Mouse (Mus musculus) heart, postnatal 0 days (tissue): ENCODE measurements around the gene Olfr458. TPM values are rescaled to one million over a fixed set of nuclear protein-coding genes. Genes with fewer than 3 reads are reported as not detected.
"Not testable (repeated sequence)": the region's sequence is repeated elsewhere in the genome, so short reads cannot be mapped to it uniquely, and the experiment has no call there.

Experiments
- ATAC-seq: fragments of 200-750 bp; cut with Nextera tagmentation; 2 replicates; pipeline ENCODE4 v1.8.0; 2017; ENCODE audit warnings: low read depth, moderate number of reproducible peaks, moderate library complexity; ENCODE audit not compliant: insufficient read depth
- DNase-seq: peaks from one replicate; pipeline ENCODE4 v3.0.0-alpha.2; 2016; ENCODE audit warnings: low spot score
- H3K27ac ChIP-seq: fragments of 300-500 bp; sonication (generic); 2 replicates; pipeline ENCODE4 v1.5.1; 2014; ENCODE audit warnings: low read depth, mild to moderate bottlenecking
- H3K27me3 ChIP-seq: fragments of 300-500 bp; sonication (generic); 2 replicates; pipeline ENCODE4 v1.6.1; 2014; ENCODE audit warnings: low read length, mixed read lengths; ENCODE audit not compliant: control insufficient read depth, insufficient read depth
- H3K36me3 ChIP-seq: fragments of 300-500 bp; sonication (generic); replicated peaks from 2 replicates; pipeline ENCODE4 v1.6.1; 2014; ENCODE audit warnings: low read length, mixed read lengths; ENCODE audit not compliant: control insufficient read depth, insufficient read depth
- H3K4me1 ChIP-seq: fragments of 300-500 bp; sonication (generic); 2 replicates; pipeline ENCODE4 v1.6.1; 2014; ENCODE audit warnings: antibody characterized with exemption; ENCODE audit not compliant: control insufficient read depth, insufficient read depth
- H3K4me2 ChIP-seq: fragments of 300-500 bp; sonication (generic); 2 replicates; pipeline ENCODE4 v1.6.1; 2014; ENCODE audit warnings: low read depth, mild to moderate bottlenecking, low read length, moderate library complexity
- H3K4me3 ChIP-seq: fragments of 300-500 bp; sonication (generic); 2 replicates; pipeline ENCODE4 v1.5.1; 2014; ENCODE audit warnings: low read depth, low read length
- H3K9ac ChIP-seq: fragments of 300-500 bp; sonication (generic); replicated peaks from 2 replicates; pipeline ENCODE4 v1.6.1; 2014; ENCODE audit warnings: low read depth, low read length, mixed read lengths
- H3K9me3 ChIP-seq: fragments of 300-500 bp; sonication (generic); replicated peaks from 2 replicates; pipeline ENCODE4 v1.6.1; 2016; ENCODE audit warnings: low read length; ENCODE audit not compliant: control insufficient read depth
- CTCF ChIP-seq: IDR thresholded peaks from 2 replicates; pipeline ENCODE4 v1.5.1; 2016; ENCODE audit warnings: antibody characterized with exemption, control low read depth, low read depth
- EP300 ChIP-seq: IDR thresholded peaks from 2 replicates; pipeline ENCODE4 v1.6.1; 2016; ENCODE audit warnings: antibody characterized with exemption, low read depth
- WGBS: fragments of 180-500 bp; shearing (Covaris S2); extraction: QIAGEN DNeasy Blood & Tissue Kit; methylation state at CpG from one replicate; pipeline ENCODE4 v1.1.7; 2014; 5-methylcytosine and 5-hydroxymethylcytosine counted together
- polyA plus RNA-seq: library from polyadenylated mRNA; unstranded; fragments of >200 nt; fragmentation: Nextera tagmentation; extraction: Ambion mirVana; gene quantifications from 2 replicates; pipeline ENCODE4 v1.2.1, GENCODE M21; 2015
- total RNA-seq: library from RNA; depleted of rRNA; stranded (reverse); fragments of >200 nt; gene quantifications from 2 replicates; pipeline ENCODE4 v1.2.3, GENCODE M21; 2014; ENCODE audit warnings: low replicate concordance

Olfr458 gene
- total and polyA plus RNA-seq, 2 experiments from 2014 or later, result not detected

GRCm38 (mm10) chr6:42484633-42485032, 19.6 kb upstream of the Olfr458 start:
- H3K36me3 ChIP-seq, result no peaks in the 10 kb centered on the region
- H3K27ac ChIP-seq, result no peak overlapping the region
- TF ChIP-seq CTCF (no peak), EP300 (no peak)
- no peak overlapping the region for H3K9ac ChIP-seq
- H3K27me3 ChIP-seq, result no peaks in the 10 kb centered on the region
- no peaks in the 10 kb centered on the region for H3K4me1 ChIP-seq
- H3K9me3 ChIP-seq, result no peaks in the 10 kb centered on the region
- no peak overlapping the region for H3K4me3 ChIP-seq
- ATAC-seq, result no peak
- no peak overlapping the region for H3K4me2 ChIP-seq
- no peak for DNase-seq

GRCm38 (mm10) chr6:42476235-42476634, 11.2 kb upstream of the Olfr458 start, which contains the start of gene Olfr457:
TSS of gene Olfr457 (minus strand) at chr6:42476335.
- ATAC-seq (no peak), DNase-seq (no peak)
- Histone ChIP-seq H3K27ac (no peak within 1 kb of the TSS), H3K4me3 (no peak within 1 kb of the TSS), H3K27me3 (no peaks in the 10 kb centered on the region), H3K36me3 (no peaks in the 10 kb centered on the region), H3K9ac (no peak within 1 kb of the TSS), H3K4me2 (no peak within 1 kb of the TSS), H3K4me1 (no peaks in the 10 kb centered on the region), H3K9me3 (no peaks in the 10 kb centered on the region)
- no peak for TF ChIP-seq EP300
- no peak for TF ChIP-seq CTCF
- WGBS, result 50% methylated on average over 1 of the region's 1 CpGs

- H3K4me2 ChIP-seq, H3K27me3 ChIP-seq, DNase-seq, H3K4me1 ChIP-seq, H3K36me3 ChIP-seq, H3K9ac ChIP-seq, ATAC-seq, H3K27ac ChIP-seq, H3K9me3 ChIP-seq, H3K4me3 ChIP-seq: not testable (repeated sequence)
- 91% methylated on average over 4 of the region's 4 CpGs for WGBS
Measured at GRCm38 (mm10) chr6:42471298-42471697, 6.3 kb upstream of the Olfr458 start.

GRCm38 (mm10) chr6:42470542-42470941, 5.5 kb upstream of the Olfr458 start:
- 87% methylated on average over 4 of the region's 4 CpGs for WGBS

GRCm38 (mm10) chr6:42447381-42447780, 17.6 kb downstream of the Olfr458 start:
- DNase-seq (no peak), ATAC-seq (no peak)
- H3K4me2 ChIP-seq, result no peak overlapping the region
- TF ChIP-seq EP300, result no peak
- TF ChIP-seq CTCF, result no peak
- no peaks in the 10 kb centered on the region for H3K27me3 ChIP-seq
- no peak overlapping the region for H3K9ac ChIP-seq
- H3K36me3 ChIP-seq, result no peaks in the 10 kb centered on the region
- H3K4me1 ChIP-seq, result no peaks in the 10 kb centered on the region
- no peak overlapping the region for H3K4me3 ChIP-seq
- no peak overlapping the region for H3K27ac ChIP-seq
- WGBS, result 71% methylated on average over 2 of the region's 2 CpGs
- no peaks in the 10 kb centered on the region for H3K9me3 ChIP-seq

More at GRCm38 (mm10) chr6:42470542-42470941, 5.5 kb upstream of the Olfr458 start:
- Histone ChIP-seq H3K4me1 (no peaks in the 10 kb centered on the region), H3K4me3 (no peak overlapping the region), H3K27ac (no peak overlapping the region), H3K9ac (no peak overlapping the region), H3K4me2 (no peak overlapping the region), H3K9me3 (no peaks in the 10 kb centered on the region), H3K27me3 (no peaks in the 10 kb centered on the region), H3K36me3 (no peaks in the 10 kb centered on the region)
- DNase-seq (no peak), ATAC-seq (no peak)
- TF ChIP-seq CTCF (no peak), EP300 (no peak)

GRCm38 (mm10) chr6:42444491-42444890, 20.5 kb downstream of the Olfr458 start:
- no peak for DNase-seq
- no peak for ATAC-seq
- TF ChIP-seq EP300, result no peak
- no peak for TF ChIP-seq CTCF
- Histone ChIP-seq H3K9me3 (no peaks in the 10 kb centered on the region), H3K27me3 (no peaks in the 10 kb centered on the region), H3K27ac (no peak overlapping the region), H3K4me3 (no peak overlapping the region), H3K9ac (no peak overlapping the region), H3K4me2 (no peak overlapping the region), H3K36me3 (no peaks in the 10 kb centered on the region), H3K4me1 (no peaks in the 10 kb centered on the region)
- 63% methylated on average over 2 of the region's 2 CpGs for WGBS
